Mouse (Mus musculus) heart, postnatal 0 days (tissue): ENCODE data around the gene Cgref1.

Experiments used
- CTCF ChIP-seq: IDR thresholded peaks from 2 replicates; pipeline ENCODE4 v1.5.1; 2016; ENCODE audit warnings: antibody characterized with exemption, control low read depth, low read depth
- EP300 ChIP-seq: IDR thresholded peaks from 2 replicates; pipeline ENCODE4 v1.6.1; 2016; ENCODE audit warnings: antibody characterized with exemption, low read depth

DNA sequence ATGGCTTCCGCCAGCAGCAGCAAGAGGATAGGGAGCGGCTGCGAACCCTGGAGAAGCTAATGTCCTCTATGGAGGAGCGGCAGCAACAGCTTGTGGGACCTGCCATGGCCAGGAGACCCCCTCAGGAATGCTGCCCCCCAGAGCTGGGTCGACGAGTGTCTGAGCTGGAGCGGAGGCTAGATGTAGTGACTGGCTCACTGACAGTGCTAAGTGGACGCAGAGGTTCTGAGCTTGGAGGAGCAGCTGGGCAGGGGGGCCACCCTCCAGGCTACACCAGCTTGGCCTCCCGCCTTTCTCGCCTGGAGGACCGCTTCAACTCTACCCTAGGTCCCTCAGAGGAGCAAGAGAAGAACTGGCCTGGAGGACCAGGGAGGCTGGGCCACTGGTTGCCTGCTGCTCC, 28.0 kb downstream of the Cgref1 start:
- no peak for TF ChIP-seq CTCF
- no peak for TF ChIP-seq EP300
